Mouse (Mus musculus) gastrocnemius, adult 2 months (tissue): Measurements from ENCODE around the gene Map3k7. TPM values are rescaled to one million over a fixed set of nuclear protein-coding genes. Genes with fewer than 3 reads are reported as not detected.
A peak's percentile ranks its signal among the peaks of the same experiment; 100 is the strongest.

Experiments
- DNase-seq: peaks from one replicate; pipeline ENCODE4 v3.0.0; 2022
- H3K27ac ChIP-seq: fragments of 200-600 bp; 2 replicates; pipeline ENCODE4 v1.8.1; 2022; ENCODE audit warnings: mild to moderate bottlenecking
- H3K4me3 ChIP-seq: fragments of 200-600 bp; 2 replicates; pipeline ENCODE4 v1.8.1; 2022; ENCODE audit warnings: mild to moderate bottlenecking, moderate library complexity
- CTCF ChIP-seq: fragments of 200-600 bp; IDR thresholded peaks from 2 replicates; pipeline ENCODE4 v1.8.1; 2022; ENCODE audit warnings: antibody characterized with exemption, mild to moderate bottlenecking, moderate library complexity
- intact Hi-C: fragments of 180-260 bp; cut with DNase I; formaldehyde crosslinking; loops from one replicate; pipeline ENCODE4 v1.15.1; 2025
- long read RNA-seq, 2 experiments: library from polyadenylated mRNA; stranded (forward); transcript quantifications; one replicate each; pipeline ENCODE4 v2.0.0; 2021
- total RNA-seq, 2 experiments: library from RNA; stranded (reverse); gene quantifications; 2 replicates each; pipeline ENCODE4 v1.2.3; 2021

Gene Map3k7
- total RNA-seq = 10 to 100 TPM; 38.9 to 41.1 TPM
- long read RNA-seq, experiment 1, full-length matches to known transcripts = 40 of 50 reads
- long read RNA-seq, experiment 1, partial matches to known transcripts = 1 of 50 reads
- long read RNA-seq, experiment 1, other reads (novel, unspliced or antisense) = 9 of 50 reads
- long read RNA-seq, experiment 2, full-length matches to known transcripts = 45 of 59 reads
- long read RNA-seq, experiment 2, partial matches to known transcripts = 3 of 59 reads
- long read RNA-seq, experiment 2, other reads (novel, unspliced or antisense) = 11 of 59 reads

- Histone ChIP-seq H3K4me3 (peak within 1 kb of the TSS; percentile 76), H3K27ac (peak within 1 kb of the TSS; percentile 100)
- intact Hi-C loops = no loop called here
- TF ChIP-seq CTCF = no peak
- DNase-seq = peak; percentile 96
Measured at GRCm38 (mm10) chr4:31963354-31964193, at the start of gene Map3k7. Gene Map3k7, plus strand, starts transcription at chr4:31964097.

- Histone ChIP-seq H3K27ac (no peak overlapping the region), H3K4me3 (peak overlapping the region; percentile 30; the same call in 1 of the 2 replicates)
- intact Hi-C loops = no loop called here
- no peak for TF ChIP-seq CTCF
- no peak for DNase-seq
Measured at GRCm38 (mm10) chr4:31915114-31915513, 48.8 kb upstream of the Map3k7 start.

GRCm38 (mm10) chr4:31918717-31919116 lies 45.2 kb upstream of the Map3k7 start:
- no peak overlapping the region for H3K27ac ChIP-seq
- TF ChIP-seq CTCF = no peak
- intact Hi-C loops = no loop called here
- DNase-seq = no peak
- no peak overlapping the region for H3K4me3 ChIP-seq

- TF ChIP-seq CTCF = no peak
- intact Hi-C loops = no loop called here
- DNase-seq = no peak
- Histone ChIP-seq H3K27ac (no peak overlapping the region), H3K4me3 (no peak overlapping the region)
Measured at GRCm38 (mm10) chr4:31922215-31922614, 41.7 kb upstream of the Map3k7 start.

- Histone ChIP-seq H3K4me3 (no peak overlapping the region), H3K27ac (no peak overlapping the region)
- DNase-seq = no peak
- no peak for TF ChIP-seq CTCF
- intact Hi-C loops = no loop called here
Measured at GRCm38 (mm10) chr4:31923437-31923836, 40.5 kb upstream of the Map3k7 start.

- intact Hi-C loops = no loop called here
- no peak overlapping the region for H3K27ac ChIP-seq
- no peak overlapping the region for H3K4me3 ChIP-seq
- no peak for DNase-seq
- no peak for TF ChIP-seq CTCF
Measured at GRCm38 (mm10) chr4:31924301-31925185, 39.4 kb upstream of the Map3k7 start.

- H3K4me3 ChIP-seq = no peak overlapping the region
- DNase-seq = no peak
- no peak for TF ChIP-seq CTCF
- no peak overlapping the region for H3K27ac ChIP-seq
- intact Hi-C loops = loop anchor here (10.0 kb wide), 1 partner anchor 368 kb away; no protein-coding TSS in a partner anchor
Measured at GRCm38 (mm10) chr4:31933171-31933570, 30.7 kb upstream of the Map3k7 start.

- intact Hi-C loops = loop anchor here (10.0 kb wide), 1 partner anchor 371 kb away; no protein-coding TSS in a partner anchor
- H3K27ac ChIP-seq = no peak overlapping the region
- no peak overlapping the region for H3K4me3 ChIP-seq
- no peak for DNase-seq
- TF ChIP-seq CTCF = no peak
Measured at GRCm38 (mm10) chr4:31935831-31936306, 28.0 kb upstream of the Map3k7 start.

GRCm38 (mm10) chr4:31936358-31936757 lies 27.5 kb upstream of the Map3k7 start:
- DNase-seq = no peak
- TF ChIP-seq CTCF = no peak
- Histone ChIP-seq H3K4me3 (no peak overlapping the region), H3K27ac (no peak overlapping the region)
- intact Hi-C loops = loop anchor here (10.0 kb wide), 1 partner anchor 372 kb away; no protein-coding TSS in a partner anchor

GRCm38 (mm10) chr4:31936911-31937375 lies 27.0 kb upstream of the Map3k7 start:
- intact Hi-C loops = loop anchor here (10.0 kb wide), 1 partner anchor 372 kb away; no protein-coding TSS in a partner anchor
- DNase-seq = no peak
- Histone ChIP-seq H3K4me3 (peak overlapping the region; percentile 72), H3K27ac (no peak overlapping the region)
- TF ChIP-seq CTCF = no peak

GRCm38 (mm10) chr4:31937376-31938281 lies 26.3 kb upstream of the Map3k7 start:
- peak; percentile 35 for DNase-seq
- TF ChIP-seq CTCF = no peak
- Histone ChIP-seq H3K27ac (no peak overlapping the region), H3K4me3 (peak overlapping the region; percentile 72)
- intact Hi-C loops = loop anchor here (10.0 kb wide), 1 partner anchor 373 kb away; no protein-coding TSS in a partner anchor
